Mouse (Mus musculus) intestine, embryonic 16.5 days (tissue): ENCODE measurements around the gene Gm11077. TPM values are rescaled to one million over a fixed set of nuclear protein-coding genes. Genes with fewer than 3 reads are reported as not detected.

Experiments
- polyA plus RNA-seq: library from polyadenylated mRNA; unstranded; fragments of >200 nt; fragmentation: Nextera tagmentation; extraction: Ambion mirVana; gene quantifications from 2 replicates; pipeline ENCODE4 v1.2.1, GENCODE M21; 2015

The Gm11077 gene
- polyA plus RNA-seq, 1 experiment from 2014 or later, result not detected

Other genes starting within 250 kb of the Gm11077 start
- 6.4 and 7.3 TPM in 2 replicates for gene Aebp2, start 106.6 kb upstream of the Gm11077 start, polyA plus RNA-seq